15 mouse cellular contexts compared by ENCODE assay signal in genomic region chr4:141048810-141049475, GRCm38 (mm10). TPM values are rescaled to one million over a fixed set of nuclear protein-coding genes. Genes with fewer than 3 reads are reported as not detected.
DNase-seq lines count a peak whose midpoint lies in the region; ATAC-seq lines count a peak whose summit lies in the region.
"Had no signal": no experiment of that assay in that cellular context is flagged by ENCODE, and none has a peak within 500 bp of the region (broad histone marks: within the 10 kb centered on the region; RNA-seq: fewer than 3 reads in every experiment).

No protein-coding gene starts in this region.

- peaks cover 62% of the 10 kb centered on the region for H3K4me1 ChIP-seq in embryonic facial prominence, embryonic 10.5 days
- peaks cover 76% of the 10 kb centered on the region for H3K4me1 ChIP-seq in hindbrain, embryonic 13.5 days (replicated peaks)
- H3K4me1 ChIP-seq in neural tube, embryonic 11.5 days (ENCODE audit: control insufficient read depth, insufficient read depth, low read length), result peaks cover 30% of the 10 kb centered on the region
- peaks cover 8% of the 10 kb centered on the region; the same call in 1 of the 2 replicates for H3K4me1 ChIP-seq in liver, embryonic 12.5 days

- no peaks in the 10 kb centered on the region for H3K27me3 ChIP-seq in embryonic facial prominence, embryonic 10.5 days (replicated peaks; ENCODE audit: low read depth, poor library complexity, severe bottlenecking)
- no peaks in the 10 kb centered on the region for H3K27me3 ChIP-seq in hindbrain, embryonic 13.5 days
- no peaks in the 10 kb centered on the region for H3K27me3 ChIP-seq in neural tube, embryonic 11.5 days (ENCODE audit: control insufficient read depth, insufficient read depth, low read length)
- H3K27me3 ChIP-seq in liver, embryonic 12.5 days (replicated peaks), result no peaks in the 10 kb centered on the region
- H3K27me3 ChIP-seq: embryonic facial prominence, embryonic 15.5 days; limb, embryonic 13.5 days; stomach, embryonic 15.5 days had no signal

- no peaks in the 10 kb centered on the region for H3K9me3 ChIP-seq in embryonic facial prominence, embryonic 10.5 days
- H3K9me3 ChIP-seq in hindbrain, embryonic 13.5 days, result no peaks in the 10 kb centered on the region
- H3K9me3 ChIP-seq in neural tube, embryonic 11.5 days (ENCODE audit: control insufficient read depth, low read length), result no peaks in the 10 kb centered on the region
- H3K9me3 ChIP-seq in liver, embryonic 12.5 days (replicated peaks), result no peaks in the 10 kb centered on the region
- H3K9me3 ChIP-seq: embryonic facial prominence, embryonic 15.5 days; limb, embryonic 13.5 days; stomach, embryonic 15.5 days had no signal

- H3K4me3 ChIP-seq in embryonic facial prominence, embryonic 10.5 days, result 0 out of 2 replicates have a peak overlapping the region, but pooled peaks have one; percentile 11
- peak overlapping the region; percentile 7; the same call in 1 of the 2 replicates for H3K4me3 ChIP-seq in hindbrain, embryonic 13.5 days
- H3K4me3 ChIP-seq in neural tube, embryonic 11.5 days (ENCODE audit: low read depth, low read length), result no peak overlapping the region
- no peak overlapping the region for H3K4me3 ChIP-seq in liver, embryonic 12.5 days
- H3K4me3 ChIP-seq: embryonic facial prominence, embryonic 15.5 days; limb, embryonic 13.5 days; stomach, embryonic 15.5 days had no signal

- H3K4me2 ChIP-seq in hindbrain, embryonic 13.5 days, result peak overlapping the region; percentile 40
- H3K4me2 ChIP-seq in neural tube, embryonic 11.5 days (ENCODE audit: low read depth), result peak overlapping the region; percentile 27
- H3K4me2 ChIP-seq in liver, embryonic 12.5 days, result no peak overlapping the region
- H3K4me2 ChIP-seq: embryonic facial prominence, embryonic 15.5 days; limb, embryonic 13.5 days; stomach, embryonic 15.5 days had no signal

- WGBS in embryonic facial prominence, embryonic 10.5 days, result 80% methylated on average over 17 of the region's 17 CpGs
- 27% methylated on average over 17 of the region's 17 CpGs for WGBS in hindbrain, embryonic 13.5 days
- 45% methylated on average over 17 of the region's 17 CpGs for WGBS in neural tube, embryonic 11.5 days
- WGBS in liver, embryonic 12.5 days (ENCODE audit: insufficient replicate concordance), result 75% methylated on average over 17 of the region's 17 CpGs

- peak overlapping the region; percentile 58 for H3K27ac ChIP-seq in embryonic facial prominence, embryonic 10.5 days (replicated peaks)
- H3K27ac ChIP-seq in hindbrain, embryonic 13.5 days, result peak overlapping the region; percentile 97
- H3K27ac ChIP-seq in neural tube, embryonic 11.5 days (ENCODE audit: low read depth, low read length), result peak overlapping the region; percentile 92
- H3K27ac ChIP-seq in liver, embryonic 12.5 days, result no peak overlapping the region
- H3K27ac ChIP-seq: embryonic facial prominence, embryonic 15.5 days; limb, embryonic 13.5 days; stomach, embryonic 15.5 days had no signal

- DNase-seq in embryo, embryonic 10 days (ENCODE audit: low spot score), result peak; percentile 33
- DNase-seq in embryo, embryonic 9.5 days (ENCODE audit: extremely low spot score), result no peak
- DNase-seq in embryonic facial prominence, embryonic 10.5 days (ENCODE audit: low spot score), result no peak
- DNase-seq in neural tube, embryonic 11.5 days (ENCODE audit: low spot score), result peak; percentile 59
- DNase-seq in T-cell, adult 2 months (ENCODE audit: low spot score), result no peak
- no peak for DNase-seq in adrenal gland, postnatal 36 days
- DNase-seq: adrenal gland, adult 2 months; cerebellum, adult 11-12 months had no signal

- peak overlapping the region; percentile 70 for H3K9ac ChIP-seq in hindbrain, embryonic 13.5 days
- peak overlapping the region; percentile 39 for H3K9ac ChIP-seq in neural tube, embryonic 11.5 days (ENCODE audit: low read length)
- H3K9ac ChIP-seq in liver, embryonic 12.5 days, result no peak overlapping the region
- H3K9ac ChIP-seq: embryonic facial prominence, embryonic 15.5 days; stomach, embryonic 15.5 days had no signal

- peak; percentile 18 for ATAC-seq in hindbrain, embryonic 13.5 days (ENCODE audit: low FRiP score)
- ATAC-seq in neural tube, embryonic 11.5 days (ENCODE audit: insufficient read depth, low FRiP score, low TSS enrichment), result peak; percentile 32
- ATAC-seq in liver, embryonic 12.5 days, result no peak

- peaks cover 81% of the 10 kb centered on the region for H3K36me3 ChIP-seq in embryonic facial prominence, embryonic 10.5 days (replicated peaks)
- peaks cover 16% of the 10 kb centered on the region for H3K36me3 ChIP-seq in hindbrain, embryonic 13.5 days
- H3K36me3 ChIP-seq in neural tube, embryonic 11.5 days (ENCODE audit: control insufficient read depth, insufficient read depth, low read length), result peaks cover 6% of the 10 kb centered on the region; the same call in 1 of the 2 replicates
- peaks cover 3% of the 10 kb centered on the region; the same call in 1 of the 2 replicates for H3K36me3 ChIP-seq in liver, embryonic 12.5 days
- H3K36me3 ChIP-seq: stomach, embryonic 15.5 days had no signal

RNA-seq across cellular contexts. Expression of gene Crocc, which starts 11.4 kb away (rescaled TPM):
- polyA plus RNA-seq in embryonic facial prominence, embryonic 10.5 days (2016; fragmentation: Nextera tagmentation; extraction: Ambion mirVana), result 11.0 and 11.3 TPM in 2 replicates
- 6.0 and 6.2 TPM in 2 replicates for polyA plus RNA-seq in hindbrain, embryonic 13.5 days (2015; fragmentation: Nextera tagmentation; extraction: Ambion mirVana)
- polyA plus RNA-seq in neural tube, embryonic 11.5 days (2014; fragmentation: Nextera tagmentation; extraction: Ambion mirVana), result 7.9 and 10.3 TPM in 2 replicates
- polyA plus RNA-seq in liver, embryonic 12.5 days (2016; fragmentation: Nextera tagmentation; extraction: Ambion mirVana), result 1.8 and 2.0 TPM in 2 replicates
- 1 to 10 TPM; 5.5 to 5.8 TPM for total RNA-seq in adrenal gland, postnatal 36 days (2021)

RNA-seq across cellular contexts. Expression of gene Necap2, which starts 29.2 kb away (rescaled TPM):
- polyA plus RNA-seq in embryonic facial prominence, embryonic 10.5 days (2016; fragmentation: Nextera tagmentation; extraction: Ambion mirVana), result 65.6 and 69.4 TPM in 2 replicates
- 52.6 and 57.3 TPM in 2 replicates for polyA plus RNA-seq in hindbrain, embryonic 13.5 days (2015; fragmentation: Nextera tagmentation; extraction: Ambion mirVana)
- polyA plus RNA-seq in neural tube, embryonic 11.5 days (2014; fragmentation: Nextera tagmentation; extraction: Ambion mirVana), result 47.7 and 53.0 TPM in 2 replicates
- polyA plus RNA-seq in liver, embryonic 12.5 days (2016; fragmentation: Nextera tagmentation; extraction: Ambion mirVana), result 136 and 143 TPM in 2 replicates
- total RNA-seq in adrenal gland, postnatal 36 days (2021), result 10 to 100 TPM; 61.4 to 61.9 TPM

RNA-seq across cellular contexts. Expression of gene Mfap2, which starts 38.7 kb away (rescaled TPM):
- polyA plus RNA-seq in embryonic facial prominence, embryonic 10.5 days (2016; fragmentation: Nextera tagmentation; extraction: Ambion mirVana), result 399 and 480 TPM in 2 replicates
- 198 and 227 TPM in 2 replicates for polyA plus RNA-seq in hindbrain, embryonic 13.5 days (2015; fragmentation: Nextera tagmentation; extraction: Ambion mirVana)
- 279 and 295 TPM in 2 replicates for polyA plus RNA-seq in neural tube, embryonic 11.5 days (2014; fragmentation: Nextera tagmentation; extraction: Ambion mirVana)
- 40.7 and 46.7 TPM in 2 replicates for polyA plus RNA-seq in liver, embryonic 12.5 days (2016; fragmentation: Nextera tagmentation; extraction: Ambion mirVana)
- 10 to 100 TPM in 1 of 2 experiments, 1 to 10 TPM in 1; 8.4 to 10.5 TPM for total RNA-seq in adrenal gland, postnatal 36 days (2021)
- total RNA-seq: MEL had no signal

RNA-seq across cellular contexts. Expression of gene Spata21, which starts 39.2 kb away (rescaled TPM):
- 0.05 and 0.11 TPM in 2 replicates for polyA plus RNA-seq in embryonic facial prominence, embryonic 10.5 days (2016; fragmentation: Nextera tagmentation; extraction: Ambion mirVana)
- polyA plus RNA-seq in hindbrain, embryonic 13.5 days (2015; fragmentation: Nextera tagmentation; extraction: Ambion mirVana), result 0.17 and 0.40 TPM in 2 replicates
- not detected in 2 replicates for polyA plus RNA-seq in neural tube, embryonic 11.5 days (2014; fragmentation: Nextera tagmentation; extraction: Ambion mirVana)
- polyA plus RNA-seq in liver, embryonic 12.5 days (2016; fragmentation: Nextera tagmentation; extraction: Ambion mirVana), result 0.05 TPM in 1 of 2 replicates, not detected in the other
- not detected for total RNA-seq in adrenal gland, postnatal 36 days (2021)
- total RNA-seq: adrenal gland, adult 2 months; gastrocnemius, adult 8-10 months; MEL had no signal
- polyA plus RNA-seq: adrenal gland, adult 2 months had no signal

Comparison
In these comparisons a context has a peak if more than half of its experiments do, and no peak if none do; other contexts are left out.
1. DNase-seq: peak in embryo, embryonic 10 days (single experiment) and neural tube, embryonic 11.5 days (single experiment); none in embryo, embryonic 9.5 days (single experiment), embryonic facial prominence, embryonic 10.5 days (single experiment), T-cell, adult 2 months (single experiment) and adrenal gland, postnatal 36 days (0 of 2).
2. H3K4me3 ChIP-seq: peak in embryonic facial prominence, embryonic 10.5 days (single experiment) and hindbrain, embryonic 13.5 days (single experiment); none in neural tube, embryonic 11.5 days (single experiment) and liver, embryonic 12.5 days (single experiment).